Mouse (Mus musculus) thymus, adult 2 months (tissue): Measurements from ENCODE around the gene Wwtr1. TPM values are rescaled to one million over a fixed set of nuclear protein-coding genes. Genes with fewer than 3 reads are reported as not detected.

Experiments used
- DNase-seq: peaks from one replicate; pipeline ENCODE4 v3.0.0; 2021
- H3K27ac ChIP-seq: fragments of 200-500 bp; 2 replicates; pipeline ENCODE4 v1.5.1; 2012; ENCODE audit warnings: low read length, control low read depth; ENCODE audit not compliant: control insufficient read depth, insufficient read depth
- H3K27me3 ChIP-seq: fragments of 200-500 bp; 2 replicates; pipeline ENCODE4 v1.6.1; 2012; ENCODE audit warnings: mild to moderate bottlenecking, low read length, moderate library complexity, mixed read lengths; ENCODE audit not compliant: control insufficient read depth, insufficient read depth
- H3K36me3 ChIP-seq: fragments of 200-500 bp; 2 replicates; pipeline ENCODE4 v1.6.1; 2012; ENCODE audit warnings: mild to moderate bottlenecking, low read length, moderate library complexity; ENCODE audit not compliant: control insufficient read depth, insufficient read depth
- H3K4me1 ChIP-seq: fragments of 200-500 bp; replicated peaks from 2 replicates; pipeline ENCODE4 v1.6.1; 2012; ENCODE audit warnings: low read length; ENCODE audit not compliant: control insufficient read depth, insufficient read depth
- H3K4me3 ChIP-seq: fragments of 200-500 bp; 2 replicates; pipeline ENCODE4 v1.5.1; 2012; ENCODE audit warnings: mild to moderate bottlenecking, low read length, control low read depth, moderate library complexity; ENCODE audit not compliant: control insufficient read depth, insufficient read depth
- CTCF ChIP-seq: fragments of 200-500 bp; IDR thresholded peaks from 2 replicates; pipeline ENCODE4 v1.5.1; 2012; ENCODE audit warnings: mild to moderate bottlenecking, control low read depth, low read length, moderate library complexity, borderline replicate concordance; ENCODE audit not compliant: control insufficient read depth, poor library complexity, insufficient read depth; ENCODE audit errors: extremely low read depth
- POLR2A ChIP-seq: fragments of 200-500 bp; IDR thresholded peaks from 2 replicates; pipeline ENCODE4 v1.6.1; 2012; ENCODE audit warnings: mild to moderate bottlenecking, low read length, control low read depth, moderate library complexity; ENCODE audit not compliant: control insufficient read depth, poor library complexity, insufficient read depth; ENCODE audit errors: extremely low read depth
- WGBS: fragments of 180-500 bp; shearing (Covaris S2); methylation state at CpG from one replicate; pipeline ENCODE4 v1.1.7; 2018; 5-methylcytosine and 5-hydroxymethylcytosine counted together
- polyA plus RNA-seq: library from polyadenylated mRNA; depleted of rRNA; stranded (reverse); fragments of >200 nt; gene quantifications from 2 replicates; pipeline ENCODE4 v1.2.3, GENCODE M21; 2012

The Wwtr1 gene
- polyA plus RNA-seq, 1 experiment: 6.1 TPM

DNA sequence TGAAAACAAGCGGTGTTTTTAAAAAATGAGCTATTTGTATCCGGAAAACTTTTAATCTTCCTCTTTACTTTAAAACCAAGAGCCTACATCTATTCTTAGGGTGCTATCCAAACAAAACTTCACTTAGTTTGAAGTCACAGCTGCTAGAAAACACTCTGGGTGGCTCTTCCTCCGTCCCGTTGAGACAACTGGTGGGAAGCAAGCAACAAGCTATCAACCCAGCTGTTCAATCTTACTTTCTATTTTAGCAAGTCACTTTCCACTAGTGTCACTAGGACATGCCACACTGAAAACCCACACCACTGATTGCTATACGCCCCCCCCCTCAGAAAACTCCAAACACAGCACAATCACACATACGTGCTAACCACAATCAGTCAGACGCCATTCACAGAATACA is 55.7 kb downstream of the Wwtr1 start:
- H3K36me3 ChIP-seq: no peaks in the 10 kb centered on the region
- no peak overlapping the region for H3K27ac ChIP-seq
- WGBS: 95% methylated on average over 7 of the region's 7 CpGs
- TF ChIP-seq POLR2A: no peak
- TF ChIP-seq CTCF: no peak
- no peak overlapping the region for H3K4me3 ChIP-seq
- DNase-seq: no peak
- no peaks in the 10 kb centered on the region for H3K4me1 ChIP-seq
- H3K27me3 ChIP-seq: no peaks in the 10 kb centered on the region

DNA sequence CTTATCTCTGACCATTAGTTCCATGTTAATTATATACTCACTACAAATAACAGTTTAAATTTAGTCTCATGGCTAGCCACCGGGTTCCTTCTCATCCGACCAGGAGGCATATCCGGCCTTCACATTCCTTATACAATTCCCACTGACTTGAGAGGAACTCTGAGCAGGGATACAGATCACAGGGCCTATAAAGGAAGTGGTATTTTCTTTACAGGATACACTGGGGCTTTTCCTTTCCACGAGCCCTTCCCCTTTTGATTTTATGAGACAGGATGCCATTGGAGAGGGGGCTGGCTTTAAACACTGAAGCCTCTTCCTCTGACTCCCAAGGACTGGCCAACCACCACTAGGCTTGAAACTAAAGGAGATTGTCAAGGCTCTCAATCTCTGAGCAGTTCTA is 59.6 kb downstream of the Wwtr1 start:
- no peak for TF ChIP-seq CTCF
- TF ChIP-seq POLR2A: no peak
- H3K27me3 ChIP-seq: no peaks in the 10 kb centered on the region
- no peaks in the 10 kb centered on the region for H3K36me3 ChIP-seq
- WGBS: 47% methylated on average over 4 of the region's 4 CpGs
- DNase-seq: no peak
- no peak overlapping the region for H3K4me3 ChIP-seq
- no peak overlapping the region for H3K27ac ChIP-seq
- H3K4me1 ChIP-seq: no peaks in the 10 kb centered on the region

DNA sequence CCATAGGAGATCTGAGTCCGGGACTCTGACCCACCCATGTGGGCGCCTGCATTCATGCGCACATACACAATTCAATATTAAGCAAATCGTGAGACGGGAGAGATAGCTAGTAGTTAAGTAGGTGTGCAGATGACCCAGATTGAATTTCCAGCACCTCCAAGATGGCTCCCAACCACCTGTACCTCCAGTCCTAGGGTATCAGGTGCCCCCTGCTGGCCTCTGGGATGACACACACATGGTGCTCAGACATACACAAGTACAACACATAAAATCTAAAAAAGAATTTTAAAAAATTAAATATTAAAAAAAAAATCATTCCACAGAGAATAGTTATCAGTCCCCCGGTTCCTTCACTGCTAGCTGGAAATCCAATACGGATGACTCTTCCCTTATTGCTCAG is 60.7 kb downstream of the Wwtr1 start:
- no peaks in the 10 kb centered on the region for H3K27me3 ChIP-seq
- WGBS: 98% methylated on average over 7 of the region's 7 CpGs

DNA sequence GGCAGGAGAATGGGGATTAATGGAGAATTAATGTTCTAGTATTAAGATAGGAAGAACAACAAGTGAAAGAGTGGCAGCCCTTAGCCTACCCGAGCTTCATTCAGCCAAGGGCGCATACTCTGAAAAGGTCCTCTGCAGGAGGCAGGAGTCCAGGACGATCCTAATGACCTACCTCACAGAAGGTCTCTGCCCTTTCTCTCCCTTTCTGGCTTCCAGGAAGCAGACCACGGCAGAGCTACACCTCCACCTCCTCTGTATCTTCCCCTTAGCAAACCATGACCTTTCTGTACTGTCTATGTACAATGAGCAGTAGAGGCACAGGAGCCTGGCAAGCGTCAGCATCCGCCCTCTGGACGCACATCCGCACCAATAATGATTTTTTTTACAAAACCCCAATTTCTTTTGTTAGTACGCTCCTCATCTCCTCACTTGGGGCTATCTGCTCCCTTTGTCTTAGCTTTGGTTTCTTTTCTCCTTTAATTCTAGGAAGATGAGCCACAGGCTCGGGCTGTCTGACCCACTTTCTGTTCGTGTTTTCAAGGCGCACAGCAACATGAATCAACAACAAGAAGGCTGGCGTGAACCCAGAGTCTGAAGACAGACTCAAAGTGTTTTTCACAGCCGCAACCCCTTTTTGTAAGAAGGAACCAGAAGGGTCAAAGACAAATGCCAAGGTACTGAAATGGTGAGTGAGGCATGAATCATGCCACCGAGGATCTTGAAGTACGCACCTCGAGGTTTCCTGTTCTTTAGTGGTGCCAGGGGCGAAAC is 63.7 kb downstream of the Wwtr1 start:
- no peak for DNase-seq
- no peak overlapping the region for H3K27ac ChIP-seq

More for the DNA sequence above, 60.7 kb downstream of the Wwtr1 start:
- Histone ChIP-seq H3K36me3 (no peaks in the 10 kb centered on the region), H3K27ac (no peak overlapping the region), H3K4me3 (no peak overlapping the region), H3K4me1 (no peaks in the 10 kb centered on the region)
- TF ChIP-seq CTCF (no peak), POLR2A (no peak)
- DNase-seq: no peak

DNA sequence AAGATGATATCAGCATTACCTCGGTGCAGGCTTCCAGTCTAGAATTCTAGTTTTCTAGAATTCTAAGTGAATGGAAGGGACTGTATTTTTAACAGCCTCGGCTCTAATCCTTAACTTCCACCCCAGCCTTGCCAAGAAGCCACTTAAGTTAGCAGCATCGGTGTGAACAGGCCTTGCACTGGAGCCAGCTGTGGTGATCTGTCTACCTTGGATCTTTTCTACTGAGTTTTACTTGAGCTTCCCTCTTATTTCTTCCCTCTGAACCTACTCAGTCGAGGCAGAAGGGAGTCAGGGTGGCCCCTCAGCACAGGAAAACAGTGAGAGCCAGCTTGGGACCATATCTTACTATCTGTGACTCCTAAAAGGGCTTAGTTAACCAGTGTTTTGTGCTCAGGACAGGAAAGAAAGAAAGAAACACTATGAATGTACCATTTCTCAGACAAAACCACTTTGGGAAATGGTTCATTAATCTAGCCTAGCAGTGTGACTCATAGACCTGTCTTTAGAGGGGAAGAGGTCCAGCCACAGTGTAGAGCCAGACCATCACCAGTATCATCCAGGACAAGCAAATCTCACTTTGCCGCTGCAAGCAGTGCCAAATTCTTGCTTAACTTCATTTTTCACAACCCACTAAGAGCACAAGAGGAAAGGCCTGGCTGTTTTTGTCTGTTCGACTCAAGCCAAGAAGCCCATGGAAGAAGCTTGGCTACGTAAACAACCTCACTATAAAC is 65.6 kb downstream of the Wwtr1 start:
- Histone ChIP-seq H3K36me3 (no peaks in the 10 kb centered on the region), H3K27ac (no peak overlapping the region), H3K27me3 (no peaks in the 10 kb centered on the region), H3K4me3 (no peak overlapping the region), H3K4me1 (no peaks in the 10 kb centered on the region)
- TF ChIP-seq CTCF (no peak), POLR2A (no peak)
- no peak for DNase-seq
- 69% methylated on average over 7 of the region's 7 CpGs for WGBS

More for the DNA sequence above, 63.7 kb downstream of the Wwtr1 start:
- TF ChIP-seq POLR2A (no peak), CTCF (no peak)
- Histone ChIP-seq H3K36me3 (no peaks in the 10 kb centered on the region), H3K4me3 (no peak overlapping the region), H3K27me3 (no peaks in the 10 kb centered on the region), H3K4me1 (no peaks in the 10 kb centered on the region)
- 71% methylated on average over 18 of the region's 18 CpGs for WGBS

DNA sequence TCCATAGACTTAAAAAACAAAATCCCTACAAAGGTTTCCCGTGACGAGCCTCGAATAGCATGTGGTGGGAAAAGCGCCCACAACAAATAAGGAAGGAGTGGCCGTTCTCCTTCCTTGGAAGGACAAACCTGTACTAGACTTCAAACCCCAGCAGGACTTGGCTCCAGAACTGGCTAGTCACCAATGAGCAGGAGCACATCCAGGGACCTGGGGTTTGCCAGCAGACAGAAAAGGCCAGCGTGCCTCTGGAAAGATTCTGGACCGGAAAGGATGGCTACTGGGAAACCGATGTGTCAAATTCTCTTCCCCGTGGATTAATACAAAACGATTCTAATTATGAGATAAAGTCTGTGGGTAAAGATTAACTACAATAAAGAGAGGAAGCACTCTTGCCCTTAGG is 69.7 kb downstream of the Wwtr1 start:
- H3K27me3 ChIP-seq: no peaks in the 10 kb centered on the region
- no peak overlapping the region for H3K4me3 ChIP-seq
- no peak for DNase-seq
- no peak overlapping the region for H3K27ac ChIP-seq
- WGBS: 89% methylated on average over 10 of the region's 10 CpGs
- TF ChIP-seq CTCF (no peak), POLR2A (no peak)
- H3K4me1 ChIP-seq: no peaks in the 10 kb centered on the region
- no peaks in the 10 kb centered on the region for H3K36me3 ChIP-seq
